Mouse (Mus musculus) heart, adult 2 months (tissue): ENCODE measurements at regions not wholly inside any gene's neighbourhood (a gene's known extent, or its start where the extent isn't known, plus 50 kb on each side); places are given as distances from the start of the nearest gene placed in this dataset.
"Not testable (repeated sequence)": the region's sequence is repeated elsewhere in the genome, so short reads cannot be mapped to it uniquely, and the experiment has no call there.

Source experiments
- DNase-seq, 2 experiments: peaks; one replicate each; pipeline ENCODE4 v3.0.0; 2021
- H3K27ac ChIP-seq: fragments of 200-600 bp; 2 replicates; pipeline ENCODE4 v1.8.1; 2022
- H3K27me3 ChIP-seq: fragments of 200-500 bp; 2 replicates; pipeline ENCODE4 v1.6.1; 2012; ENCODE audit warnings: mild to moderate bottlenecking, low read length, inconsistent platforms, mixed read lengths; ENCODE audit not compliant: control insufficient read depth, insufficient read depth
- H3K36me3 ChIP-seq: fragments of 200-500 bp; 2 replicates; pipeline ENCODE4 v1.6.1; 2012; ENCODE audit warnings: low read length, inconsistent platforms; ENCODE audit not compliant: control insufficient read depth, insufficient read depth
- H3K4me1 ChIP-seq: fragments of 200-500 bp; 2 replicates; pipeline ENCODE4 v1.6.1; 2011; ENCODE audit warnings: low read length; ENCODE audit not compliant: control insufficient read depth, insufficient read depth
- H3K4me3 ChIP-seq: fragments of 200-600 bp; 2 replicates; pipeline ENCODE4 v1.8.1; 2022
- H3K79me2 ChIP-seq: fragments of 200-500 bp; replicated peaks from 2 replicates; pipeline ENCODE4 v1.6.1; 2012; ENCODE audit warnings: mild to moderate bottlenecking, inconsistent platforms, low read length, moderate library complexity, mixed read lengths; ENCODE audit not compliant: control insufficient read depth, insufficient read depth
- H3K9ac ChIP-seq: fragments of 200-500 bp; 2 replicates; pipeline ENCODE4 v1.6.1; 2012; ENCODE audit warnings: low read depth, mild to moderate bottlenecking, control low read depth, inconsistent platforms, low read length, mixed read lengths
- CTCF ChIP-seq: fragments of 200-600 bp; IDR thresholded peaks from 2 replicates; pipeline ENCODE4 v1.8.1; 2022; ENCODE audit warnings: antibody characterized with exemption, mild to moderate bottlenecking, moderate library complexity
- EP300 ChIP-seq: fragments of 200-500 bp; IDR thresholded peaks from 2 replicates; pipeline ENCODE4 v1.6.1; 2011; ENCODE audit warnings: low read depth, low read length, control low read depth; ENCODE audit not compliant: insufficient read depth
- POLR2A ChIP-seq: fragments of 200-500 bp; IDR thresholded peaks from 2 replicates; pipeline ENCODE4 v1.6.1; 2011; ENCODE audit warnings: mild to moderate bottlenecking, low read depth, low read length, control low read depth; ENCODE audit not compliant: insufficient read depth
- WGBS: fragments of 180-500 bp; shearing (Covaris S2); methylation state at CpG from one replicate; pipeline ENCODE4 v1.1.7; 2018; 5-methylcytosine and 5-hydroxymethylcytosine counted together
- intact Hi-C: fragments of 180-260 bp; cut with DNase I; formaldehyde crosslinking; loops from one replicate; pipeline ENCODE4 v1.15.1; 2025

GRCm38 (mm10) chr9:83719811-83720210 is 86.3 kb downstream of the Elovl4 start:
- TF ChIP-seq CTCF, result no peak
- TF ChIP-seq POLR2A, result no peak
- TF ChIP-seq EP300, result no peak
- 34% methylated on average over 4 of the region's 4 CpGs for WGBS
- intact Hi-C loops, result no loop called here
- no peaks in the 10 kb centered on the region for H3K4me1 ChIP-seq
- no peak overlapping the region for H3K27ac ChIP-seq
- H3K9ac ChIP-seq, result no peak overlapping the region
- H3K36me3 ChIP-seq, result no peaks in the 10 kb centered on the region
- no peak overlapping the region for H3K4me3 ChIP-seq
- no peak for DNase-seq
- H3K79me2 ChIP-seq, result no peaks in the 10 kb centered on the region
- H3K27me3 ChIP-seq, result no peaks in the 10 kb centered on the region

GRCm38 (mm10) chr9:83718084-83718483 is 88.0 kb downstream of the Elovl4 start:
- intact Hi-C loops, H3K79me2 ChIP-seq: not testable (repeated sequence)
- WGBS, result 89% methylated on average over 2 of the region's 2 CpGs

GRCm38 (mm10) chr9:83716101-83716763 is 89.8 kb downstream of the Elovl4 start:
- no peaks in the 10 kb centered on the region for H3K27me3 ChIP-seq
- no peaks in the 10 kb centered on the region for H3K36me3 ChIP-seq
- H3K4me1 ChIP-seq, result no peaks in the 10 kb centered on the region
- no peaks in the 10 kb centered on the region for H3K79me2 ChIP-seq
- 40% methylated on average over 5 of the region's 5 CpGs for WGBS
- H3K9ac ChIP-seq, result no peak overlapping the region
- TF ChIP-seq CTCF, result no peak
- intact Hi-C loops, result no loop called here
- H3K4me3 ChIP-seq, result no peak overlapping the region
- no peak for DNase-seq
- no peak overlapping the region for H3K27ac ChIP-seq

More at GRCm38 (mm10) chr9:83718084-83718483, 88.0 kb downstream of the Elovl4 start:
- not testable (repeated sequence) for DNase-seq, H3K4me1 ChIP-seq, H3K27ac ChIP-seq, H3K4me3 ChIP-seq, H3K9ac ChIP-seq, H3K36me3 ChIP-seq, H3K27me3 ChIP-seq

GRCm38 (mm10) chr9:83707361-83707760 is 98.7 kb downstream of the Elovl4 start:
- intact Hi-C loops, result no loop called here
- no peak for DNase-seq
- Histone ChIP-seq H3K9ac (no peak overlapping the region), H3K27me3 (no peaks in the 10 kb centered on the region), H3K79me2 (no peaks in the 10 kb centered on the region), H3K27ac (no peak overlapping the region), H3K4me1 (no peaks in the 10 kb centered on the region), H3K4me3 (no peak overlapping the region), H3K36me3 (no peaks in the 10 kb centered on the region)
- TF ChIP-seq POLR2A (no peak), EP300 (no peak), CTCF (no peak)
- WGBS, result 64% methylated on average over 3 of the region's 3 CpGs

GRCm38 (mm10) chr9:83706071-83706470 is 100.0 kb downstream of the Elovl4 start:
- no peaks in the 10 kb centered on the region for H3K36me3 ChIP-seq
- no peaks in the 10 kb centered on the region for H3K4me1 ChIP-seq
- TF ChIP-seq EP300, result no peak
- no peak for TF ChIP-seq POLR2A
- no peak for TF ChIP-seq CTCF
- H3K9ac ChIP-seq, result no peak overlapping the region
- no peaks in the 10 kb centered on the region for H3K79me2 ChIP-seq
- 80% methylated on average over 6 of the region's 6 CpGs for WGBS
- intact Hi-C loops, result no loop called here
- H3K27ac ChIP-seq, result no peak overlapping the region
- no peaks in the 10 kb centered on the region for H3K27me3 ChIP-seq
- no peak for DNase-seq
- no peak overlapping the region for H3K4me3 ChIP-seq

GRCm38 (mm10) chr9:83704186-83704585 is 101.9 kb downstream of the Elovl4 start:
- no peak overlapping the region for H3K9ac ChIP-seq
- no peaks in the 10 kb centered on the region for H3K4me1 ChIP-seq
- H3K27me3 ChIP-seq, result no peaks in the 10 kb centered on the region
- TF ChIP-seq CTCF, result no peak
- TF ChIP-seq EP300, result no peak
- no peak for TF ChIP-seq POLR2A
- H3K27ac ChIP-seq, result no peak overlapping the region
- no peak for DNase-seq
- H3K36me3 ChIP-seq, result no peaks in the 10 kb centered on the region
- H3K4me3 ChIP-seq, result no peak overlapping the region
- H3K79me2 ChIP-seq, result no peaks in the 10 kb centered on the region
- intact Hi-C loops, result no loop called here
